Mouse (Mus musculus): ENCODE results near the gene Diras2.
A peak's percentile ranks its signal among the peaks of the same experiment; 100 is the strongest.

The Diras2 gene

DNA sequence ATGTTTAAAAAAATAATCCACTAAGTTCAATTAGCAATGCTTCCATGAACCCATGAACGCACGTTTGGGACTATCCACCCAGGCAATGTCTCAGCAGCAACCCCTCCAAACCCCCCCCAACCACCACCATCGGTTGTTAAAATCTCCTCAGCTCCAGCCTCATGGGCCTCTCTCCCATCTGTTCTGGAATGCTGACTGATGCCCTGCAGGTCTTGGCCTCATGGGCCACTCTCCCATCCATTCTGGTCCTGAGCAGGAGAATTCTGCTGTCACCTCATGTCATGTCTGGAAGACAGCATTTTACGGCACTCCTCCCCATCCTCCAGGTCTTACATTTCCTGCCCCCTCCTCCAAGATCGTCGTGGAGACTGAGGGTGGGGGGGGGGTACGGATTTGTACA, 71.1 kb downstream of the Diras2 start:
- no peak for DNase-seq (ENCODE audit: extremely low spot score)

DNA sequence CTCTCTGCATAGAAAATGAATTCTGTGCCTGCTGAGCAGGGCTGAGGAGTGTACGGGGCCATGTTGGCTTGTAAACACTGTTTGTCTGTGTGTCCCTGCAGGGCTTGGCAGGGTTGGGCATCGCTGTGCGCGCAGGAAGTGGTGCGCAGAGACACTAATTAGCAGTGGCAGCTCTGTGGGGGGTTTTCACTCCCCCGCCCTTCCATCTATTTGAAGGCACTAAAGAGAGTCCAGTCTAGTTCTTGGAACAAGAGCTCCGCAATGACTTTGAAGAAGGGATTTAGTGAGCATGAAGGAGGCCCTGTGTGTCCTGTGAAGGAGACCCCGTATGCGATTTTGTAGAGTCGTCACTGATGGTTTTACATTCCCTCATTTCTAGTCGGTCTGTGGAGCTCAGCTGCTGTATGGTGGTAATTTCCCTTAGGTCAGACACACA, 73.2 kb downstream of the Diras2 start:
- DNase-seq (ENCODE audit: extremely low spot score), result peak; percentile 6

GRCm38 (mm10) chr13:52457177-52457888, 73.7 kb downstream of the Diras2 start:
- no peak for DNase-seq (ENCODE audit: extremely low spot score)

DNA sequence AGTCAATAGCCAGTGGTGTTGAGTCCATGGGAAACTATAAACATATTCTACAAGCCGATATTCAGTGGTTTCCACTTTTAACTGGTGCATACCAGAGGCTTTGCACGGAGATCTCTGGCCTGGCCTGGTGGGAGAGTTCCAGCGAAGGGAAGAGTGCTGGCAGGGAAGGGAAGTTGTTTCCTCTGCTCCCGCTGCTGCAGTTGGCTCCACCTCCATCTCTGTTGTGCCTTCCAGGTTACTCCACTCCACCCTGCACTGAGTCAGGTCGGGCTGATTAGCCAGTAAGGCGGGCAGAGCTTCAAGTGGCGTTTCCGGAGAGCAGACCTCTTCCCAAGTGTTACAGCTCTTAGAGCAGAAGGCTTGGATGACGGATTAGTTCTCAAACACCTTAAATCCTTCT, 75.8 kb downstream of the Diras2 start:
- DNase-seq (ENCODE audit: extremely low spot score), result no peak

GRCm38 (mm10) chr13:52454708-52455250, 76.3 kb downstream of the Diras2 start:
- no peak for DNase-seq (ENCODE audit: extremely low spot score)

All from embryo, embryonic 9.5 days (tissue).